43 mouse cellular contexts compared by ENCODE assay signal in genomic region chr16:30295106-30295505, GRCm38 (mm10). TPM values are rescaled to one million over a fixed set of nuclear protein-coding genes. Genes with fewer than 3 reads are reported as not detected.
"Had no signal": no experiment of that assay in that cellular context is flagged by ENCODE, and none has a peak within 500 bp of the region (broad histone marks: within the 10 kb centered on the region; RNA-seq: fewer than 3 reads in every experiment).

No protein-coding gene starts in this region.

- ATAC-seq: liver, embryonic 12.5 days; liver, postnatal 0 days; lung, postnatal 0 days; midbrain, embryonic 13.5 days; midbrain, embryonic 15.5 days; midbrain, embryonic 16.5 days had no signal

- H3K27ac ChIP-seq: limb, embryonic 10.5 days; limb, embryonic 12.5 days; limb, embryonic 13.5 days; limb, embryonic 15.5 days; liver, embryonic 12.5 days; liver, embryonic 13.5 days; liver, embryonic 14.5 days; liver, embryonic 15.5 days; lung, embryonic 15.5 days; macrophage; midbrain, embryonic 10.5 days; midbrain, embryonic 12.5 days; midbrain, embryonic 13.5 days; midbrain, embryonic 15.5 days; neural tube, embryonic 12.5 days had no signal

- H3K27me3 ChIP-seq: limb, embryonic 15.5 days; liver, embryonic 13.5 days; lung, embryonic 15.5 days; midbrain, embryonic 13.5 days; midbrain, embryonic 15.5 days; neural tube, embryonic 12.5 days had no signal

- H3K4me3 ChIP-seq: limb, embryonic 10.5 days; limb, embryonic 12.5 days; limb, embryonic 13.5 days; limb, embryonic 15.5 days; liver, embryonic 12.5 days; liver, embryonic 13.5 days; liver, embryonic 15.5 days; lung, embryonic 15.5 days; megakaryocyte, embryonic 14.5 days; midbrain, embryonic 10.5 days; midbrain, embryonic 12.5 days; midbrain, embryonic 13.5 days; midbrain, embryonic 15.5 days; myocyte; neural tube, embryonic 12.5 days had no signal

- H3K4me1 ChIP-seq: limb, embryonic 12.5 days; limb, embryonic 13.5 days; limb, embryonic 15.5 days; liver, embryonic 12.5 days; liver, embryonic 13.5 days; liver, embryonic 15.5 days; lung, embryonic 15.5 days; midbrain, embryonic 12.5 days; midbrain, embryonic 13.5 days; midbrain, embryonic 15.5 days had no signal

- H3K9me3 ChIP-seq: limb, embryonic 10.5 days; limb, embryonic 12.5 days; limb, embryonic 13.5 days; limb, embryonic 15.5 days; liver, embryonic 12.5 days; liver, embryonic 13.5 days; liver, embryonic 15.5 days; lung, embryonic 15.5 days; midbrain, embryonic 10.5 days; midbrain, embryonic 12.5 days; midbrain, embryonic 13.5 days; midbrain, embryonic 15.5 days; neural tube, embryonic 12.5 days had no signal

- DNase-seq: left cerebral cortex, postnatal 4 days; liver; liver, embryonic 13.5 days; liver, postnatal 0 days; lung, adult 18-20 months; lung, adult 2 months; lung, embryonic 14.5 days; lung, postnatal 10 days; lung, postnatal 14 days; lung, postnatal 36 days; midbrain, embryonic 14.5 days had no signal

- H3K36me3 ChIP-seq: limb, embryonic 10.5 days; limb, embryonic 12.5 days; limb, embryonic 13.5 days; limb, embryonic 15.5 days; liver, embryonic 12.5 days; liver, embryonic 13.5 days; liver, embryonic 15.5 days; lung, embryonic 15.5 days; midbrain, embryonic 10.5 days; midbrain, embryonic 12.5 days; midbrain, embryonic 13.5 days; midbrain, embryonic 15.5 days; neural tube, embryonic 12.5 days had no signal

RNA-seq across cellular contexts. Expression of gene Lrrc15, which starts 12.1 kb away (rescaled TPM):
- total RNA-seq: left cerebral cortex, postnatal 10 days; left cerebral cortex, postnatal 25 days; left cerebral cortex, postnatal 36 days; liver, adult 2 months; megakaryocyte, adult 5-6 weeks; megakaryocyte-erythroid progenitor cell, adult 5-6 weeks; monocyte, adult 5-6 weeks had no signal
- polyA plus RNA-seq: liver, adult 2 months; liver, embryonic 13.5 days; macrophage had no signal

RNA-seq across cellular contexts. Expression of gene Cpn2, which starts 27.8 kb away (rescaled TPM):
- total RNA-seq: left cerebral cortex, postnatal 10 days; left cerebral cortex, postnatal 14 days; left cerebral cortex, postnatal 25 days; left cerebral cortex, postnatal 36 days; left cerebral cortex, postnatal 4 days; megakaryocyte, adult 5-6 weeks; megakaryocyte-erythroid progenitor cell, adult 5-6 weeks; midbrain, postnatal 0 days; monocyte, adult 5-6 weeks had no signal
- polyA plus RNA-seq: limb, embryonic 10.5 days; limb, embryonic 11.5 days; limb, embryonic 12.5 days; limb, embryonic 13.5 days; limb, embryonic 14.5 days; limb, embryonic 15.5 days; lung, embryonic 14.5 days; lung, embryonic 15.5 days; lung, embryonic 16.5 days; macrophage; midbrain, embryonic 10.5 days; midbrain, embryonic 11.5 days; midbrain, embryonic 12.5 days; midbrain, embryonic 13.5 days; midbrain, embryonic 14.5 days; midbrain, embryonic 15.5 days; midbrain, embryonic 16.5 days; midbrain, postnatal 0 days; myocyte; neural tube, embryonic 11.5 days; neural tube, embryonic 12.5 days had no signal
